8 mouse cellular contexts compared by ENCODE assay signal in the genomic region with DNA sequence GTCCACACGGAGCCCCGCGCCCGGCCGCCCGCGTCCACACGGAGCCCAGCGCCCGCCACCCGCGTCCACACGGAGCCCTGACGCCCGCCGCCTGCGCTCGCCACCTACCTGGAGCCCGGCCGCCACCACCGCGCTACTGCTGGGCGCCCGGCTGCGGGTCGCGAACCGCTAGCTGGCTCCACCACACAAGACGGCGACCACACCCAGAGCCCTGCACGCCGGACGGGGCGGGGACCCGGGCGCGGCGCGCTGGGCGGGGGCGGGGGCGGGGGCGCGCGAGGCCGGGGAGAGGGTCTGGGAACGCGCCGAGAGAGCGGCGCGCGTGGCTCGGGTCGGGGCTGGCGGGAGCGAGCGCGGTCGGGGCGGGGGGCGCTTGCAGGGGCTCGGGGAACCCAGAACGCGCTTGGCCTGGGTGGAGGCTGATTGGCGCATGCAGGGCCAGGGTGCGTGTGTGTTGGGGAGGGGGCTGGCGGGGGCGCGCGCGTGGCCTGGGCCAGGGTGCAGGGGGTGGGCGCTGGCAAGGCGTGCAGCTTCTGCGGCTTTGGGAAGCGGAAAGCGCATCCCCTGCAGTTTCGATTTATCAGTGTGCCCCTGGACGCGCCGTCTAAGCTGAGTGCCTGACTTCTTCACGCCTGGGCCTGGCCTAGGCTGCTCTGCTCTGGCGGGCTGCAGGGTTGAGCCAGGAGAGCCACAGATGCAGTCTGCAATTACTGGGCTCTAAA. TPM values are rescaled to one million over a fixed set of nuclear protein-coding genes. Genes with fewer than 3 reads are reported as not detected.
DNase-seq lines count a peak whose midpoint lies in the region; ATAC-seq and TF ChIP-seq lines count a peak whose summit lies in the region.

A gene (minus strand): TSS at position 255 of the 722 bp plus-strand sequence.

- H3K9ac ChIP-seq in CH12.LX (ENCODE audit: insufficient read depth, low read depth) = peak within 1 kb of the TSS; percentile 10
- peak within 1 kb of the TSS; percentile 70 for H3K9ac ChIP-seq in forebrain, embryonic 13.5 days

- 1% methylated on average over 62 of the region's 83 CpGs for WGBS in forebrain, embryonic 13.5 days

- H3K36me3 ChIP-seq in CH12.LX (replicated peaks in 1 of 2; ENCODE audit: control insufficient read depth in 1 of 2, insufficient read depth in 1 of 2, low read length in 1 of 2) = no peaks in the 10 kb centered on the region
- no peaks in the 10 kb centered on the region for H3K36me3 ChIP-seq in forebrain, embryonic 13.5 days (ENCODE audit: poor library complexity, severe bottlenecking)

- peak within 1 kb of the TSS; percentile 95 for H3K4me2 ChIP-seq in CH12.LX (ENCODE audit: insufficient read depth, low read depth, poor library complexity, severe bottlenecking)
- H3K4me2 ChIP-seq in forebrain, embryonic 13.5 days = peak within 1 kb of the TSS; percentile 62

- no peak for DNase-seq in CH12.LX (ENCODE audit: extremely low read depth)
- DNase-seq in adrenal gland, adult 2 months = peak; percentile 67
- DNase-seq in heart, postnatal 4 days = peak; percentile 63
- DNase-seq in layer of hippocampus, adult 8-10 months (ENCODE audit: low spot score in 2 of 2) = peak in 1 of 2 experiments; percentile 8
- peak; percentile 68 for DNase-seq in lung, postnatal 10 days
- DNase-seq in ovary, postnatal 36 days (ENCODE audit: low spot score) = peak; percentile 55
- peak; percentile 24 for DNase-seq in urinary bladder, postnatal 25 days (ENCODE audit: low spot score)

- H3K9me3 ChIP-seq in CH12.LX (replicated peaks; ENCODE audit: low read length) = no peaks in the 10 kb centered on the region
- no peaks in the 10 kb centered on the region for H3K9me3 ChIP-seq in forebrain, embryonic 13.5 days (replicated peaks)

- H3K4me3 ChIP-seq in CH12.LX (replicated peaks in 1 of 3; ENCODE audit: low read depth in 2 of 3, low read length in 2 of 3, poor library complexity in 1 of 3) = peak within 1 kb of the TSS in 2 of 3 experiments; percentile 13 to 65
- peak within 1 kb of the TSS; percentile 66 for H3K4me3 ChIP-seq in forebrain, embryonic 13.5 days

- H3K27ac ChIP-seq in CH12.LX (ENCODE audit: insufficient read depth, low read depth) = no peak within 1 kb of the TSS
- peak within 1 kb of the TSS; percentile 54 for H3K27ac ChIP-seq in forebrain, embryonic 13.5 days

- no peak for TF ChIP-seq EP300 in CH12.LX (IDR thresholded peaks at IDR 0.05; ENCODE audit: low read length)

- in situ Hi-C loops in CH12.LX (cut with MboI; ENCODE audit: low pct_ligation_motif_present, low pct_unique_long_range_greater_than_20kb, low sequenced_read_pairs) = no loop called here

- no peak for TF ChIP-seq RAD21 in CH12.LX (IDR thresholded peaks at IDR 0.05; ENCODE audit: low read depth, low read length)

- TF ChIP-seq CTCF in CH12.LX (conservative IDR thresholded peaks at IDR 0.05 in 1 of 2, IDR thresholded peaks at IDR 0.05 in 1 of 2; ENCODE audit: low read depth in 2 of 2, low read length in 2 of 2) = no peak

- 0 out of 2 replicates have a peak, but pooled peaks cover 2% of the 10 kb centered on the region for H3K79me2 ChIP-seq in CH12.LX (replicated peaks; ENCODE audit: control insufficient read depth, extremely low read depth, insufficient read depth, poor library complexity, severe bottlenecking)

- TF ChIP-seq POLR2A in CH12.LX (IDR thresholded peaks at IDR 0.05; ENCODE audit: low read depth, low read length) = no peak

- ATAC-seq in forebrain, embryonic 13.5 days = peak; percentile 92

- no peaks in the 10 kb centered on the region for H3K27me3 ChIP-seq in CH12.LX (replicated peaks)
- H3K27me3 ChIP-seq in forebrain, embryonic 13.5 days = 0 out of 2 replicates have a peak, but pooled peaks cover 2% of the 10 kb centered on the region

- H3K4me1 ChIP-seq in CH12.LX (ENCODE audit: control insufficient read depth in 1 of 2, insufficient read depth in 2 of 2) = peaks cover 7 to 16% of the 10 kb centered on the region in 2 experiments
- H3K4me1 ChIP-seq in forebrain, embryonic 13.5 days = no peaks in the 10 kb centered on the region; the same call in 1 of the 2 replicates

- dilution Hi-C loops in CH12.LX (cut with MboI; ENCODE audit: extremely low pct_ligation_motif_present, extremely low pct_unique_long_range_greater_than_20kb, low sequenced_read_pairs) = no loop called here

TF ChIP-seq in CH12.LX, 34 proteins besides CTCF, POLR2A, EP300 and RAD21:
- TF ChIP-seq KAT2A (IDR thresholded peaks at IDR 0.05; ENCODE audit: insufficient replicate concordance, low read length) (no peak), ZC3H11A (IDR thresholded peaks at IDR 0.05; ENCODE audit: low read depth, low read length) (no peak), HCFC1 (IDR thresholded peaks at IDR 0.05; ENCODE audit: low read depth, low read length) (no peak), IRF4 (IDR thresholded peaks at IDR 0.05; ENCODE audit: low read depth, low read length) (no peak), USF2 (conservative IDR thresholded peaks at IDR 0.05; ENCODE audit: low read depth, low read length) (no peak), JUND (conservative IDR thresholded peaks at IDR 0.05; ENCODE audit: low read depth, low read length) (no peak), BHLHE40 (IDR thresholded peaks at IDR 0.05; ENCODE audit: low read depth, low read length) (no peak)
TF ChIP-seq in CH12.LX: peak in this region for 0.

RNA-seq across cellular contexts. Expression of the gene that starts here (rescaled TPM):
- 1.8 and 5.0 TPM in 2 replicates for total RNA-seq in CH12.LX (2012; rRNA removed)
- 0.38 and 0.50 TPM in 2 replicates for total RNA-seq in CH12.LX (2014; rRNA removed)
- polyA plus RNA-seq in CH12.LX (2012; ENCODE audit: insufficient read length, low read depth) = 0.38 and 0.41 TPM in 2 replicates
- 10 to 100 TPM; 24.9 to 63.2 TPM for total RNA-seq in adrenal gland, adult 2 months (2021)
- polyA plus RNA-seq in adrenal gland, adult 2 months (2012; rRNA removed) = 11.8 and 13.0 TPM in 2 replicates
- polyA plus RNA-seq in forebrain, embryonic 13.5 days (2015; fragmentation: Nextera tagmentation; extraction: Ambion mirVana) = 46.7 and 48.0 TPM in 2 replicates
- 10 to 100 TPM; 34.7 to 37.2 TPM for total RNA-seq in heart, postnatal 4 days (2021)
- 10 to 100 TPM; 10.4 to 15.9 (median 13.0) TPM for total RNA-seq in layer of hippocampus, adult 8-10 months (2022)
